Mouse (Mus musculus): Measurements from ENCODE around the gene Rnf10.

Gene Rnf10

GRCm38 (mm10) chr5:115194626-115195221 is 78.0 kb downstream of the Rnf10 start:
- DNase-seq (ENCODE audit: low read depth, low spot score), result no peak

- peak; percentile 56 for DNase-seq (ENCODE audit: low read depth, low spot score)
Measured at GRCm38 (mm10) chr5:115193669-115194625, 78.8 kb downstream of the Rnf10 start, which contains the start of gene Cabp1. Gene Cabp1, minus strand, starts transcription at chr5:115194381.

GRCm38 (mm10) chr5:115193226-115193625 is 79.5 kb downstream of the Rnf10 start:
- peak; percentile 75 for DNase-seq (ENCODE audit: low read depth, low spot score)

- DNase-seq (ENCODE audit: low read depth, low spot score), result no peak
Measured at GRCm38 (mm10) chr5:115192828-115193195, 79.9 kb downstream of the Rnf10 start.

- no peak for DNase-seq (ENCODE audit: low read depth, low spot score)
Measured at GRCm38 (mm10) chr5:115191880-115192827, 80.5 kb downstream of the Rnf10 start.
